15 mouse cellular contexts compared by ENCODE assay signal in the genomic region with DNA sequence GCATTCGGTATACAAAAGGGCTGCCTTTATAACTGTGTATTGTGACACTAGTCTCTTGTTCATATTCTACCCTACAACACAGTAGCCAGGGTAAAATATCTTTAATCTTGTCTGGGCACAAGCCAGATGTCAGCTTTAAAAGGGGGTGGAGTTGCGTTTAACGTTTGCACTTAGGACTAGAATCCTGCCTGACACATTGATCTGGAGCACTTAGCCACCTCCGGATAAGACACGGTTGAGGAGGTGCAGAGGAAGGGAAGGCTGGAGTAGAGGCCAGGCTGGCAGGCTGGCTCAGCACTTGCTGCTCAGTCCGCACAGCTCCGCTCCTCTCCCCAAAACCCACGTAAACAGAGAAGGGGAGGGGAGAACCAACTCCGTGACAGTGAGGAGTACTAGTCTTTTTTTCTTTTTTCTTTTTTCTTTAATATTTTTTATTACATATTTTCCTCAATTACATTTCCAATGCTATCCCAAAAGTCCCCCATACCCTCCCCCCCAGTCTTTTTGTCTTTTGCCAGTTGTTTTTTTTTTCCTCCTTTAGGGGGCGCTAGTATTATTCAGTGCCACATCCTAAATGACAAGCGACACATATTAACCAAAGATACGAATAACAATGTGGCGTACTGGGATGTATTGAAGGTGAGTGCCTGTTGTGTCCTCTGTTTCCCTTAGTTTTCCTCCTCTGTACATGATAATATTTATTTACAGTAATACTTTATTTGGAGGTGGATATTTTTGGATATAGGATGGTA. TPM values are rescaled to one million over a fixed set of nuclear protein-coding genes. Genes with fewer than 3 reads are reported as not detected.
DNase-seq lines count a peak whose midpoint lies in the region; ATAC-seq lines count a peak whose summit lies in the region.
"Had no signal": no experiment of that assay in that cellular context is flagged by ENCODE, and none has a peak within 500 bp of the region (broad histone marks: within the 10 kb centered on the region; RNA-seq: fewer than 3 reads in every experiment).

No protein-coding gene starts in this region.

- 78% methylated on average over 13 of the region's 13 CpGs for WGBS in hindbrain, embryonic 14.5 days
- whole genome bisulfite sequencing in hindbrain, embryonic 16.5 days, result 76% methylated on average over 13 of the region's 13 CpGs

- H3K9ac ChIP-seq in hindbrain, embryonic 14.5 days, result no peak overlapping the region
- H3K9ac ChIP-seq in hindbrain, embryonic 16.5 days (ENCODE audit: low read depth, low read length), result no peak overlapping the region
- H3K9ac ChIP-seq: heart, embryonic 15.5 days; midbrain, embryonic 13.5 days had no signal

- no peaks in the 10 kb centered on the region for H3K27me3 ChIP-seq in hindbrain, embryonic 14.5 days (ENCODE audit: control insufficient read depth, insufficient read depth, low read length)
- H3K27me3 ChIP-seq in hindbrain, embryonic 16.5 days (replicated peaks; ENCODE audit: control insufficient read depth, insufficient read depth, low read length), result no peaks in the 10 kb centered on the region
- H3K27me3 ChIP-seq: heart, embryonic 15.5 days; midbrain, embryonic 13.5 days had no signal

- intact Hi-C loops in heart, postnatal 14 days (cut with DNase I), result loop anchor here (5.0 kb wide), 2 partner anchors 104 to 159 kb away; no protein-coding TSS in a partner anchor

- no peak overlapping the region for H3K4me3 ChIP-seq in hindbrain, embryonic 14.5 days (replicated peaks; ENCODE audit: low read length)
- H3K4me3 ChIP-seq in hindbrain, embryonic 16.5 days (ENCODE audit: low read length), result no peak overlapping the region
- H3K4me3 ChIP-seq: heart, embryonic 15.5 days; midbrain, embryonic 13.5 days had no signal

- no peak overlapping the region for H3K27ac ChIP-seq in hindbrain, embryonic 14.5 days
- H3K27ac ChIP-seq in hindbrain, embryonic 16.5 days (ENCODE audit: low read depth, low read length), result no peak overlapping the region
- H3K27ac ChIP-seq: heart, embryonic 15.5 days; midbrain, embryonic 13.5 days had no signal

- no peaks in the 10 kb centered on the region for H3K4me1 ChIP-seq in hindbrain, embryonic 14.5 days (replicated peaks; ENCODE audit: control insufficient read depth, insufficient read depth, low read length)
- H3K4me1 ChIP-seq in hindbrain, embryonic 16.5 days (ENCODE audit: control insufficient read depth, insufficient read depth, low read depth, low read length), result no peaks in the 10 kb centered on the region
- H3K4me1 ChIP-seq: heart, embryonic 15.5 days; midbrain, embryonic 13.5 days had no signal

- no peak for ATAC-seq in CD4-positive, CD25-positive, alpha-beta regulatory T cell, adult 4 months
- no peak for ATAC-seq in hindbrain, embryonic 14.5 days (ENCODE audit: low FRiP score)
- ATAC-seq in hindbrain, embryonic 16.5 days, result no peak
- ATAC-seq: midbrain, embryonic 13.5 days had no signal

- no peaks in the 10 kb centered on the region for H3K9me3 ChIP-seq in hindbrain, embryonic 14.5 days (ENCODE audit: control insufficient read depth, low read length)
- no peaks in the 10 kb centered on the region for H3K9me3 ChIP-seq in hindbrain, embryonic 16.5 days (ENCODE audit: control insufficient read depth, low read length)
- H3K9me3 ChIP-seq: heart, embryonic 15.5 days; midbrain, embryonic 13.5 days had no signal

- H3K4me2 ChIP-seq in hindbrain, embryonic 14.5 days (replicated peaks), result no peak overlapping the region
- H3K4me2 ChIP-seq in hindbrain, embryonic 16.5 days (ENCODE audit: low read length), result no peak overlapping the region
- H3K4me2 ChIP-seq: heart, embryonic 15.5 days; midbrain, embryonic 13.5 days had no signal

- DNase-seq in CD4-positive, CD25-positive, alpha-beta regulatory T cell, adult 2 months (ENCODE audit: low read depth, low spot score), result peak; percentile 32
- DNase-seq in hindbrain, embryonic 14.5 days (ENCODE audit: low spot score), result peak; percentile 46
- DNase-seq in 3T3-L1 (ENCODE audit: low read depth, low spot score), result peak; percentile 38
- peak; percentile 54 for DNase-seq in induced T-regulatory cell, adult 2 months (ENCODE audit: low read depth)
- DNase-seq in right cerebral cortex, postnatal 14 days, result no peak
- no peak for DNase-seq in heart, postnatal 14 days
- DNase-seq: adrenal gland, postnatal 10 days; gastrocnemius, postnatal 10 days; kidney, adult 11 months; lung, adult 2 months; right cerebral cortex, postnatal 25 days had no signal

- peaks cover 98% of the 10 kb centered on the region for H3K36me3 ChIP-seq in hindbrain, embryonic 14.5 days (replicated peaks; ENCODE audit: control insufficient read depth, insufficient read depth)
- H3K36me3 ChIP-seq in hindbrain, embryonic 16.5 days (ENCODE audit: control insufficient read depth, insufficient read depth, low read length), result peaks cover 58% of the 10 kb centered on the region

RNA-seq across cellular contexts. Expression of a gene that starts 18.6 kb away (rescaled TPM):
- 10 to 100 TPM; 38.6 to 46.9 TPM for polyA plus RNA-seq in CD4-positive, CD25-positive, alpha-beta regulatory T cell, adult 4 months (2017; shearing (Covaris generic))
- 63.6 and 66.9 TPM in 2 replicates for polyA plus RNA-seq in hindbrain, embryonic 14.5 days (2014; fragmentation: Nextera tagmentation; extraction: Ambion mirVana)
- 59.2 and 64.6 TPM in 2 replicates for polyA plus RNA-seq in hindbrain, embryonic 16.5 days (2015; fragmentation: Nextera tagmentation; extraction: Ambion mirVana)
- 10 to 100 TPM; 28.9 to 29.6 TPM for total RNA-seq in heart, postnatal 14 days (2021)

RNA-seq across cellular contexts. Expression of a gene that starts 24.1 kb away (rescaled TPM):
- polyA plus RNA-seq in CD4-positive, CD25-positive, alpha-beta regulatory T cell, adult 4 months (2017; shearing (Covaris generic)), result 1 to 10 TPM; 3.6 to 7.5 TPM
- 24.3 and 27.9 TPM in 2 replicates for polyA plus RNA-seq in hindbrain, embryonic 14.5 days (2014; fragmentation: Nextera tagmentation; extraction: Ambion mirVana)
- polyA plus RNA-seq in hindbrain, embryonic 16.5 days (2015; fragmentation: Nextera tagmentation; extraction: Ambion mirVana), result 33.1 and 36.0 TPM in 2 replicates
- total RNA-seq in heart, postnatal 14 days (2021), result 10 to 100 TPM; 21.4 to 22.8 TPM

RNA-seq across cellular contexts. Expression of a gene that starts 24.1 kb away (rescaled TPM):
- polyA plus RNA-seq in CD4-positive, CD25-positive, alpha-beta regulatory T cell, adult 4 months (2017; shearing (Covaris generic)), result under 1 TPM in 1 of 2 experiments, not detected in 1; 0.15 TPM
- polyA plus RNA-seq in hindbrain, embryonic 14.5 days (2014; fragmentation: Nextera tagmentation; extraction: Ambion mirVana), result 1.2 TPM in 2 replicates
- polyA plus RNA-seq in hindbrain, embryonic 16.5 days (2015; fragmentation: Nextera tagmentation; extraction: Ambion mirVana), result 1.1 and 1.4 TPM in 2 replicates
- total RNA-seq in heart, postnatal 14 days (2021), result under 1 TPM in 1 of 2 experiments, not detected in 1; 0.26 TPM

Comparison
In these comparisons a context has a peak if more than half of its experiments do, and no peak if none do; other contexts are left out.
1. DNase-seq: peak in CD4-positive, CD25-positive, alpha-beta regulatory T cell, adult 2 months (single experiment), hindbrain, embryonic 14.5 days (single experiment), 3T3-L1 (single experiment) and induced T-regulatory cell, adult 2 months (single experiment); none in right cerebral cortex, postnatal 14 days (single experiment) and heart, postnatal 14 days (0 of 2).